Mouse (Mus musculus) kidney, adult 2 months (tissue): ENCODE measurements around the gene Arhgef17. TPM values are rescaled to one million over a fixed set of nuclear protein-coding genes. Genes with fewer than 3 reads are reported as not detected.
A peak's percentile ranks its signal among the peaks of the same experiment; 100 is the strongest.

Experiments used
- DNase-seq: peaks from one replicate; pipeline ENCODE4 v3.0.0; 2021
- H3K27ac ChIP-seq: fragments of 200-500 bp; 2 replicates; pipeline ENCODE4 v1.5.1; 2012; ENCODE audit warnings: low read depth, low read length, control low read depth, inconsistent platforms; ENCODE audit not compliant: insufficient read depth
- H3K27me3 ChIP-seq: fragments of 200-500 bp; replicated peaks from 2 replicates; pipeline ENCODE4 v1.6.1; 2012; ENCODE audit warnings: mild to moderate bottlenecking, moderate library complexity, low read length, inconsistent platforms; ENCODE audit not compliant: control insufficient read depth, insufficient read depth
- H3K36me3 ChIP-seq: fragments of 200-500 bp; 2 replicates; pipeline ENCODE4 v1.6.1; 2012; ENCODE audit warnings: mild to moderate bottlenecking, moderate library complexity, low read length, inconsistent platforms; ENCODE audit not compliant: control insufficient read depth, insufficient read depth
- H3K4me1 ChIP-seq: fragments of 200-500 bp; 2 replicates; pipeline ENCODE4 v1.6.1; 2011; ENCODE audit warnings: low read length; ENCODE audit not compliant: control insufficient read depth, insufficient read depth
- H3K4me3 ChIP-seq: fragments of 200-500 bp; 2 replicates; pipeline ENCODE4 v1.5.1; 2011; ENCODE audit warnings: mild to moderate bottlenecking, low read depth, low read length, control low read depth; ENCODE audit not compliant: insufficient read depth
- CTCF ChIP-seq: fragments of 200-500 bp; conservative IDR thresholded peaks from 2 replicates; pipeline ENCODE4 v1.5.1; 2011; ENCODE audit warnings: low read depth, mild to moderate bottlenecking, control low read depth, low read length, moderate library complexity, mixed read lengths; ENCODE audit not compliant: insufficient read depth, insufficient read length
- POLR2A ChIP-seq: fragments of 200-500 bp; IDR thresholded peaks from one replicate; pipeline ENCODE4 v1.6.1; 2011; ENCODE audit warnings: low read depth, low read length, control low read depth
- WGBS: fragments of 180-500 bp; shearing (Covaris S2); methylation state at CpG from one replicate; pipeline ENCODE4 v1.1.7; 2018; 5-methylcytosine and 5-hydroxymethylcytosine counted together
- polyA plus RNA-seq: library from polyadenylated mRNA; depleted of rRNA; stranded (reverse); fragments of >200 nt; gene quantifications from 2 replicates; pipeline ENCODE4 v1.2.3, GENCODE M21; 2012

Gene Arhgef17
- polyA plus RNA-seq, 1 experiment: 25.4 TPM

GRCm38 (mm10) chr7:100942789-100943615 is 11.1 kb upstream of the Arhgef17 start:
- WGBS: 20% methylated on average over 12 of the region's 12 CpGs
- H3K4me1 ChIP-seq: no peaks in the 10 kb centered on the region
- no peak overlapping the region for H3K4me3 ChIP-seq
- TF ChIP-seq CTCF (peak; percentile 86), POLR2A (no peak)
- no peak overlapping the region for H3K27ac ChIP-seq
- peak; percentile 51 for DNase-seq
- H3K27me3 ChIP-seq: no peaks in the 10 kb centered on the region
- H3K36me3 ChIP-seq: no peaks in the 10 kb centered on the region

DNA sequence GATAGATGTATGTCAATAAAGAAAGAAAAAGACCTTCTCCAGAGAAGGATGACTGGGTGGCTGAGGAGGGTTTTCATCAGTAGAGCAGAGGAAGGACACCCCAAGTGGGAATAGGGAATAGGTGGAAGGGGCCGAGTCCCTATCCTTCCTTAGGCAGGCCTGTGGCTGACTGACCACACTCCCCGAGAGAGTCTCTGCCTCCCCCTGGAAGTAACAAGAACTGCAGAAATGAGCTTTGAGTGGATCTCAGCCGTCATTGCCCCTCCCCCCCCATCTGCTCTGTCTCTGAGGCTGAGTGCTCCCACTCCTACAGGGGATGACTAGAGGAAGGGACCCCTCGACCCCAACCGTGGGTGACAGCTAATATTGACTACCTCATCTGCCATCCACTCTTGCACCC is 9.3 kb upstream of the Arhgef17 start:
- no peak for DNase-seq
- no peak overlapping the region for H3K4me3 ChIP-seq
- no peaks in the 10 kb centered on the region for H3K36me3 ChIP-seq
- H3K4me1 ChIP-seq: no peaks in the 10 kb centered on the region; the same call in 1 of the 2 replicates
- H3K27ac ChIP-seq: no peak overlapping the region
- H3K27me3 ChIP-seq: no peaks in the 10 kb centered on the region
- 43% methylated on average over 5 of the region's 5 CpGs for WGBS
- TF ChIP-seq CTCF (no peak; the same call in 1 of the 2 replicates), POLR2A (no peak)

DNA sequence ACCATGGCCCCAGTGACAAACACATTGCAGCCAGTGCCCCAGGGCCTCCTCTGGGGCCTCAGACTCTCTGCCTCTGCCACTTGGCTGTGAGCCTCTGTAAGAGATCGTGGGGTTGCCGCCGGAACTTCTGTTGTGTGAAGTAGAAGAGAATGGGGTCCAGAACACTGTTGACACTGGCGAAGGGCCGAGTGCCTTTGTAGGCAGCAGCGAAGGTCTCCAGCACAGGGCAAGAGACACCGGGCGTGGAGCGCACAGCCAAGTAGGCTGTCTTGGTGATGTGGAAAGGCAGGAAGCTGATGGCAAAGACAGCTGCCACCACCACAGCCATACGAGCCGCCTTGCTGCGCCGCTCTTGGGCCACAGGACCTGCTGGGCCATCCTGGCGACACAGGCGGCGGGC is 6.2 kb upstream of the Arhgef17 start:
- no peaks in the 10 kb centered on the region for H3K36me3 ChIP-seq
- 86% methylated on average over 16 of the region's 16 CpGs for WGBS
- H3K4me3 ChIP-seq: no peak overlapping the region
- no peak for TF ChIP-seq POLR2A
- no peak for TF ChIP-seq CTCF
- H3K27me3 ChIP-seq: no peaks in the 10 kb centered on the region
- no peak for DNase-seq
- no peaks in the 10 kb centered on the region; the same call in 1 of the 2 replicates for H3K4me1 ChIP-seq
- no peak overlapping the region for H3K27ac ChIP-seq

DNA sequence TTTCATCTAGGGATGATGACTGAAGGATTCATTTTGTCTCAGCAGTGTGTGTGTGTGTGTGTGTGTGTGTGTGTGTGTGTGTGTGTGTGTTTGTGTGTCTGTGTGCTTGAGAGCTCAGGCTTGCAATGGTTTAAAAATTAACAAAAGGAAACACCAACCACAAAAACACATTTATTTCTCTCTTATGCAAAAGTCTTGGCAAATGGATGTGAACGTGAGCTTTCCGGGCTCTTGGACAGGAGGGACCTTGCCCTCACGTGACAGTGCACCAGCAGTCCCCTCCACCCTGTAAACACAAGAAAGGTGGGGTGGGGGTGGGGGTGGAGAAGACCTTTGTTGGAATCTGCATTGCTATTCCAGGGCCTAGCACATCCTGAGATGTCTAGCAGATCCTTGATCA is 5.6 kb upstream of the Arhgef17 start:
- 32% methylated on average over 3 of the region's 3 CpGs for WGBS
- H3K4me1 ChIP-seq: no peaks in the 10 kb centered on the region; the same call in 1 of the 2 replicates
- H3K27me3 ChIP-seq: no peaks in the 10 kb centered on the region
- DNase-seq: peak; percentile 56
- H3K27ac ChIP-seq: no peak overlapping the region
- TF ChIP-seq CTCF (no peak), POLR2A (no peak)
- no peak overlapping the region for H3K4me3 ChIP-seq
- no peaks in the 10 kb centered on the region for H3K36me3 ChIP-seq

DNA sequence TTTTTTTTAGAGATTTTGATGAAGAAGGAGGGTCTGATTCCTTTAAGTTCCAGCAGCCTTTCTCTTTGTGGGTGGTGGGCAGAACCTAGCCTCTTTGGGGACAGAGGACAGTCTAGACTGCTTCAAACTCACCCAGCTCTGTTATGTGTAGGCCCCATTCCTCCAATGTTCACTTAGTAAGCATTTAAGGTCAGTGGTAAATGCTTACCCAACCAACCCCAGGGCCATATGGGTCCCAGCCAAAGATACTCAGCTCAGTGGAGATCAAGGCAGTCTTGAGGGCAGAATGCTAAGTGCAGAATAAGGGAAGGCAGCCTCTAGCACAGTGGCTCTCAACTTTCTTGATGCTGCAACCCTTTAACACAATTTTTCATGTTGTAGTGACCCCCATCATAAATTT is 1.6 kb upstream of the Arhgef17 start:
- Histone ChIP-seq H3K4me3 (no peak overlapping the region), H3K27me3 (no peaks in the 10 kb centered on the region), H3K4me1 (no peaks in the 10 kb centered on the region; the same call in 1 of the 2 replicates), H3K36me3 (no peaks in the 10 kb centered on the region), H3K27ac (no peak overlapping the region)
- TF ChIP-seq POLR2A (no peak), CTCF (no peak)
- peak; percentile 69 for DNase-seq

DNA sequence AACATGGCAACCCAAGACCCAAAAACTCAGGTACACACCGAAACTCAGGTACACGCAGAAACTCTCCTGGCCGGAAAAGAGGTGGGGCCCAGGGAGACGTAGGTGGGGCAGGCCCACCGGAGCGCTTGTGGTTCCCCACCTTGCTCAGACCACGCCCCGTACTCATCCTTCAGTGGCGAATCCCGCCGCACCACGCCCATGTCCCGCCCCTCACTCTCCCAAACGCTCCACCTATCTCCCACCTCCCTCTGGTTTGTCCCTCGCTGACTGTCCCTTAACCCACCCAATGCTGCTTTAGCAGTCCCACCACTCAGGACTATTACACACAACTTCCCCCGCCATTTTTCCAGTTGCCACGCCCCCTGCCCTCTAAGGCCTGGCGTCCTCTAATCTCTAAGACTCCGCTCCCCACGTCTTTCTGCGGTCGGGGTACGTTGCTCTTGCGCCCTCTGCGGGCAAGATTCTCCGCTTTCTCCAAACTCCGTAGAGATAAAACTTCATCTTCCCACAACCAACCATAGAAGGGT is 637 bp upstream of the Arhgef17 start:
- H3K4me3 ChIP-seq: peak overlapping the region; percentile 47
- peak; percentile 94 for DNase-seq
- H3K27ac ChIP-seq: peak overlapping the region; percentile 78
- WGBS: under 1% methylated on average over 27 of the region's 27 CpGs
- H3K36me3 ChIP-seq: no peaks in the 10 kb centered on the region
- H3K4me1 ChIP-seq: peaks cover 1% of the 10 kb centered on the region; the same call in 1 of the 2 replicates
- no peaks in the 10 kb centered on the region for H3K27me3 ChIP-seq
- TF ChIP-seq POLR2A (peak; percentile 59), CTCF (peak; percentile 77)

DNA sequence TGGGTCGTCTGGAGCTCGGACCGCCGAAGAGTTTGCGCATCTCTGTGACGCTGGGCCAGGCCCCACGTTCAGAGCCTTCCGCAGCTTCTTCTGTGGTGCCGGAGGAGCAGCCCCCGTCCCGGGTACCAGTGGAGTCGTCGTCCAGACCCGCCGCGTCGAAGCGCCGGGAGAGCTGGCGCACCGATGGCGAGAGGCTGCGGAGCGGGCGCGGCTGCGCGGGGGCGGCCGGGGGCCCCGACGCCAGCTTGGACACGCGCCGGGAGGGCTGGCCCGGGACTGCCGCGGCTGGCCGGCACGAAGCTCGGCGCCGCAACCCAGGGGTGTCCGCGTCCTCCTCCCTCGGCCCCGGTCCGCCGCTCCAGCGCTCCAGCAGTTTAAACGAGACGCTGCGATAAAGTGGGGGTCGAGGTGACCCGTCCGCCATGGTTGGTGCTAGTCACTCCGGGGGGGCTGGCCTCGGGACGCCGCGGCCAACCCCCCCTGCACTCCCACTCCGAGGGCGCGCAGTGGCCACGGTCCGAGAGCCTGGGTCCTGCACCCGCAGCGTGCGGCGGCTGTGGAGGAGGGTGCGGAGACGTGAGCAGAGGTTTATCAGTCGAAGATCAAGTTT is 486 bp downstream of the Arhgef17 start:
- H3K27ac ChIP-seq: peak overlapping the region; percentile 86
- H3K36me3 ChIP-seq: no peaks in the 10 kb centered on the region
- peak; percentile 27 for DNase-seq
- 1% methylated on average over 73 of the region's 73 CpGs for WGBS
- H3K27me3 ChIP-seq: no peaks in the 10 kb centered on the region
- H3K4me3 ChIP-seq: peak overlapping the region; percentile 47
- peaks cover 12% of the 10 kb centered on the region for H3K4me1 ChIP-seq
- TF ChIP-seq POLR2A (no peak), CTCF (no peak)
